Mouse (Mus musculus) liver, postnatal 0 days (tissue): ENCODE measurements around the gene E4f1.

Source experiments
- CTCF ChIP-seq: sonication (generic); IDR thresholded peaks from 2 replicates; pipeline ENCODE4 v1.5.1; 2016; ENCODE audit warnings: antibody characterized with exemption, low read depth
- EP300 ChIP-seq: IDR thresholded peaks from 2 replicates; pipeline ENCODE4 v1.6.1; 2016; ENCODE audit warnings: antibody characterized with exemption, low read depth, mild to moderate bottlenecking

- TF ChIP-seq EP300 (no peak), CTCF (no peak)
These were observed 20.6 kb downstream of the E4f1 start for GRCm38 (mm10) chr17:24449507-24449906.
